Mouse (Mus musculus) liver, postnatal 0 days (tissue): Measurements from ENCODE around the gene Zfp609.

Experiments
- CTCF ChIP-seq: sonication (generic); IDR thresholded peaks from 2 replicates; pipeline ENCODE4 v1.5.1; 2016; ENCODE audit warnings: antibody characterized with exemption, low read depth
- EP300 ChIP-seq: IDR thresholded peaks from 2 replicates; pipeline ENCODE4 v1.6.1; 2016; ENCODE audit warnings: antibody characterized with exemption, low read depth, mild to moderate bottlenecking

- no peak for TF ChIP-seq CTCF
- TF ChIP-seq EP300, result no peak
These were observed 100.9 kb downstream of the Zfp609 start for GRCm38 (mm10) chr9:65726431-65726830.
